Mouse (Mus musculus) limb, embryonic 14.5 days (tissue): Measurements from ENCODE around the gene Pold1. TPM values are rescaled to one million over a fixed set of nuclear protein-coding genes. Genes with fewer than 3 reads are reported as not detected.

ENCODE experiments used
- ATAC-seq: fragments of 200-750 bp; cut with Nextera tagmentation; 2 replicates; pipeline ENCODE4 v1.8.0; 2017; ENCODE audit warnings: low read depth, moderate number of reproducible peaks, moderate TSS enrichment; ENCODE audit not compliant: low FRiP score
- DNase-seq: peaks from one replicate; pipeline ENCODE4 v3.0.0-alpha.2; 2015; ENCODE audit warnings: low spot score
- H3K27ac ChIP-seq: fragments of 300-500 bp; sonication (generic); replicated peaks from 2 replicates; pipeline ENCODE4 v1.5.1; 2014; ENCODE audit warnings: low read depth, mild to moderate bottlenecking, low read length, moderate library complexity, mixed read lengths
- H3K27me3 ChIP-seq: fragments of 300-500 bp; sonication (generic); 2 replicates; pipeline ENCODE4 v1.6.1; 2014; ENCODE audit warnings: low read length, mixed read lengths; ENCODE audit not compliant: control insufficient read depth, insufficient read depth
- H3K36me3 ChIP-seq: fragments of 300-500 bp; sonication (generic); 2 replicates; pipeline ENCODE4 v1.6.1; 2014; ENCODE audit warnings: mild to moderate bottlenecking, low read length, moderate library complexity, mixed read lengths; ENCODE audit not compliant: control insufficient read depth, insufficient read depth
- H3K4me1 ChIP-seq: fragments of 300-500 bp; sonication (generic); 2 replicates; pipeline ENCODE4 v1.6.1; 2014; ENCODE audit warnings: antibody characterized with exemption, low read length, mixed read lengths; ENCODE audit not compliant: control insufficient read depth, insufficient read depth
- H3K4me2 ChIP-seq: fragments of 300-500 bp; sonication (generic); replicated peaks from 2 replicates; pipeline ENCODE4 v1.6.1; 2014; ENCODE audit warnings: low read depth, mild to moderate bottlenecking, low read length, moderate library complexity; ENCODE audit not compliant: severe bottlenecking
- H3K4me3 ChIP-seq: fragments of 300-500 bp; sonication (generic); replicated peaks from 2 replicates; pipeline ENCODE4 v1.5.1; 2014; ENCODE audit warnings: low read length
- H3K9ac ChIP-seq: fragments of 300-500 bp; sonication (generic); 2 replicates; pipeline ENCODE4 v1.6.1; 2014; ENCODE audit warnings: mild to moderate bottlenecking, low read depth, low read length, moderate library complexity; ENCODE audit not compliant: severe bottlenecking
- H3K9me3 ChIP-seq: fragments of 300-500 bp; sonication (generic); 2 replicates; pipeline ENCODE4 v1.6.1; 2016; ENCODE audit warnings: low read length; ENCODE audit not compliant: control insufficient read depth
- POLR2A ChIP-seq: fragments of 200-500 bp; IDR thresholded peaks from 2 replicates; pipeline ENCODE4 v1.8.0; 2012; ENCODE audit warnings: inconsistent platforms, mild to moderate bottlenecking, moderate library complexity, borderline replicate concordance; ENCODE audit not compliant: insufficient read depth, insufficient read length; ENCODE audit errors: extremely low read depth
- WGBS: fragments of 180-500 bp; shearing (Covaris S2); extraction: QIAGEN DNeasy Blood & Tissue Kit; methylation state at CpG from one replicate; pipeline ENCODE4 v1.1.7; 2014; 5-methylcytosine and 5-hydroxymethylcytosine counted together
- microRNA-seq: library from miRNA; unstranded; fragments of <30 nt; microRNA quantifications from one replicate; pipeline ENCODE4, GENCODE M21; 2016
- polyA plus RNA-seq, 2 experiments: library from polyadenylated mRNA; depleted of rRNA in 1 of 2; stranded (reverse) in 1 of 2; unstranded in 1 of 2; fragments of >200 nt; fragmentation: Nextera tagmentation in 1 of 2; extraction: Ambion mirVana in 1 of 2; gene quantifications; 2 replicates each; pipeline versions ENCODE4 v1.2.1 to v1.2.3; 2012 to 2014

Gene Pold1
- polyA plus RNA-seq, 2 experiments = 62.1 to 102 TPM

- H3K9ac ChIP-seq = no peak overlapping the region
- H3K27me3 ChIP-seq = 0 out of 2 replicates have a peak, but pooled peaks cover 4% of the 10 kb centered on the region
- H3K4me3 ChIP-seq = no peak overlapping the region
- TF ChIP-seq POLR2A = peak; percentile 15; the same call in 1 of the 2 replicates
- ATAC-seq (peak; percentile 62), DNase-seq (peak; percentile 82)
- WGBS = 45% methylated on average over 5 of the region's 5 CpGs
- H3K27ac ChIP-seq = no peak overlapping the region
- no peaks in the 10 kb centered on the region for H3K9me3 ChIP-seq
- peaks cover 20% of the 10 kb centered on the region for H3K36me3 ChIP-seq
- no peak overlapping the region for H3K4me2 ChIP-seq
- H3K4me1 ChIP-seq = no peaks in the 10 kb centered on the region
Measured at GRCm38 (mm10) chr7:44484841-44485571, 63.6 kb downstream of the Pold1 start.

- Histone ChIP-seq H3K4me3 (no peak overlapping the region), H3K4me1 (no peaks in the 10 kb centered on the region), H3K27me3 (0 out of 2 replicates have a peak, but pooled peaks cover 4% of the 10 kb centered on the region), H3K36me3 (peaks cover 13% of the 10 kb centered on the region), H3K9ac (no peak overlapping the region), H3K4me2 (no peak overlapping the region), H3K27ac (no peak overlapping the region), H3K9me3 (no peaks in the 10 kb centered on the region)
- ATAC-seq (no peak), DNase-seq (no peak)
- 100% methylated on average over 1 of the region's 1 CpGs for WGBS
- TF ChIP-seq POLR2A = no peak
Measured at GRCm38 (mm10) chr7:44484109-44484508, 64.5 kb downstream of the Pold1 start.

GRCm38 (mm10) chr7:44482836-44483435 is 65.7 kb downstream of the Pold1 start:
- Histone ChIP-seq H3K36me3 (0 out of 2 replicates have a peak, but pooled peaks cover 2% of the 10 kb centered on the region), H3K4me1 (no peaks in the 10 kb centered on the region), H3K4me3 (no peak overlapping the region), H3K4me2 (no peak overlapping the region), H3K9ac (no peak overlapping the region), H3K9me3 (no peaks in the 10 kb centered on the region), H3K27ac (no peak overlapping the region), H3K27me3 (0 out of 2 replicates have a peak, but pooled peaks cover 13% of the 10 kb centered on the region)
- ATAC-seq (no peak), DNase-seq (no peak)
- TF ChIP-seq POLR2A = no peak
- 60% methylated on average over 3 of the region's 3 CpGs for WGBS

Small RNAs within 50 kb of the gene (microRNA-seq; reads per million reads assigned to microRNA genes)
- gene Mir7053 = not detected

Other genes starting within 250 kb of the Pold1 start
- 21.2 and 22.8 TPM in 2 replicates for gene Clec11a, start 241.9 kb downstream of the Pold1 start, polyA plus RNA-seq (2012; rRNA removed)
- gene Clec11a, start 241.9 kb downstream of the Pold1 start, polyA plus RNA-seq (2014; fragmentation: Nextera tagmentation; extraction: Ambion mirVana) = 12.4 and 15.5 TPM in 2 replicates
- 13.6 and 18.2 TPM in 2 replicates for gene Shank1, start 238.6 kb downstream of the Pold1 start, polyA plus RNA-seq (2012; rRNA removed)
- gene Shank1, start 238.6 kb downstream of the Pold1 start, polyA plus RNA-seq (2014; fragmentation: Nextera tagmentation; extraction: Ambion mirVana) = 4.0 and 4.3 TPM in 2 replicates
- 3.3 and 3.8 TPM in 2 replicates for gene Syt3, start 164.7 kb downstream of the Pold1 start, polyA plus RNA-seq (2012; rRNA removed)
- 2.2 and 4.6 TPM in 2 replicates for gene Syt3, start 164.7 kb downstream of the Pold1 start, polyA plus RNA-seq (2014; fragmentation: Nextera tagmentation; extraction: Ambion mirVana)
- gene 1700008O03Rik, start 163.0 kb downstream of the Pold1 start, polyA plus RNA-seq (2012; rRNA removed) = 2.1 and 2.7 TPM in 2 replicates
- gene 1700008O03Rik, start 163.0 kb downstream of the Pold1 start, polyA plus RNA-seq (2014; fragmentation: Nextera tagmentation; extraction: Ambion mirVana) = 0.67 and 0.73 TPM in 2 replicates
- 15.3 and 23.0 TPM in 2 replicates for gene Lrrc4b, start 119.8 kb downstream of the Pold1 start, polyA plus RNA-seq (2012; rRNA removed)
- 1.6 and 1.8 TPM in 2 replicates for gene Lrrc4b, start 119.8 kb downstream of the Pold1 start, polyA plus RNA-seq (2014; fragmentation: Nextera tagmentation; extraction: Ambion mirVana)
- gene Aspdh, start 83.5 kb downstream of the Pold1 start, polyA plus RNA-seq (2012; rRNA removed) = 1.8 and 3.1 TPM in 2 replicates
- gene Aspdh, start 83.5 kb downstream of the Pold1 start, polyA plus RNA-seq (2014; fragmentation: Nextera tagmentation; extraction: Ambion mirVana) = 0.37 and 0.58 TPM in 2 replicates
- gene Josd2, start 80.9 kb downstream of the Pold1 start, polyA plus RNA-seq (2012; rRNA removed) = 167 and 215 TPM in 2 replicates
- gene Josd2, start 80.9 kb downstream of the Pold1 start, polyA plus RNA-seq (2014; fragmentation: Nextera tagmentation; extraction: Ambion mirVana) = 78.9 and 81.5 TPM in 2 replicates
- 182 and 265 TPM in 2 replicates for gene Emc10, start 52.3 kb downstream of the Pold1 start, polyA plus RNA-seq (2012; rRNA removed)
- gene Emc10, start 52.3 kb downstream of the Pold1 start, polyA plus RNA-seq (2014; fragmentation: Nextera tagmentation; extraction: Ambion mirVana) = 149 and 151 TPM in 2 replicates
- 19.8 and 21.5 TPM in 2 replicates for gene Fam71e1, start 52.3 kb downstream of the Pold1 start, polyA plus RNA-seq (2012; rRNA removed)
- gene Fam71e1, start 52.3 kb downstream of the Pold1 start, polyA plus RNA-seq (2014; fragmentation: Nextera tagmentation; extraction: Ambion mirVana) = 12.2 and 13.6 TPM in 2 replicates
- 0.03 TPM in 2 replicates for gene Mybpc2, start 24.2 kb downstream of the Pold1 start, polyA plus RNA-seq (2012; rRNA removed)
- 0.06 and 0.15 TPM in 2 replicates for gene Mybpc2, start 24.2 kb downstream of the Pold1 start, polyA plus RNA-seq (2014; fragmentation: Nextera tagmentation; extraction: Ambion mirVana)
- 1.1 and 1.5 TPM in 2 replicates for gene Spib, start 16.8 kb downstream of the Pold1 start, polyA plus RNA-seq (2012; rRNA removed)
- gene Spib, start 16.8 kb downstream of the Pold1 start, polyA plus RNA-seq (2014; fragmentation: Nextera tagmentation; extraction: Ambion mirVana) = 0.43 and 0.59 TPM in 2 replicates
- gene Nr1h2, start 5.1 kb upstream of the Pold1 start, polyA plus RNA-seq (2012; rRNA removed) = 88.9 and 117 TPM in 2 replicates
- gene Nr1h2, start 5.1 kb upstream of the Pold1 start, polyA plus RNA-seq (2014; fragmentation: Nextera tagmentation; extraction: Ambion mirVana) = 63.8 and 75.9 TPM in 2 replicates
- 1.4 and 1.5 TPM in 2 replicates for gene Napsa, start 23.5 kb upstream of the Pold1 start, polyA plus RNA-seq (2012; rRNA removed)
- 2.2 and 2.3 TPM in 2 replicates for gene Napsa, start 23.5 kb upstream of the Pold1 start, polyA plus RNA-seq (2014; fragmentation: Nextera tagmentation; extraction: Ambion mirVana)
- 2.7 and 3.8 TPM in 2 replicates for gene Kcnc3, start 41.8 kb upstream of the Pold1 start, polyA plus RNA-seq (2012; rRNA removed)
- 0.23 and 0.29 TPM in 2 replicates for gene Kcnc3, start 41.8 kb upstream of the Pold1 start, polyA plus RNA-seq (2014; fragmentation: Nextera tagmentation; extraction: Ambion mirVana)
- gene Myh14, start 122.0 kb upstream of the Pold1 start, polyA plus RNA-seq (2012; rRNA removed) = 1.7 and 2.5 TPM in 2 replicates
- 3.7 and 4.8 TPM in 2 replicates for gene Myh14, start 122.0 kb upstream of the Pold1 start, polyA plus RNA-seq (2014; fragmentation: Nextera tagmentation; extraction: Ambion mirVana)
- gene Izumo2, start 159.9 kb upstream of the Pold1 start, polyA plus RNA-seq (2012; rRNA removed) = not detected in 2 replicates
- not detected in 2 replicates for gene Izumo2, start 159.9 kb upstream of the Pold1 start, polyA plus RNA-seq (2014; fragmentation: Nextera tagmentation; extraction: Ambion mirVana)
- gene Vrk3, start 199.6 kb upstream of the Pold1 start, polyA plus RNA-seq (2012; rRNA removed) = 39.9 and 44.6 TPM in 2 replicates
- 28.8 and 30.9 TPM in 2 replicates for gene Vrk3, start 199.6 kb upstream of the Pold1 start, polyA plus RNA-seq (2014; fragmentation: Nextera tagmentation; extraction: Ambion mirVana)
- 1.1 and 1.6 TPM in 2 replicates for gene Zfp473, start 202.2 kb upstream of the Pold1 start, polyA plus RNA-seq (2012; rRNA removed)
- gene Zfp473, start 202.2 kb upstream of the Pold1 start, polyA plus RNA-seq (2014; fragmentation: Nextera tagmentation; extraction: Ambion mirVana) = 1.4 and 1.7 TPM in 2 replicates